Comparison of ENCODE assay signal across 28 mouse cellular contexts in the genomic region with DNA sequence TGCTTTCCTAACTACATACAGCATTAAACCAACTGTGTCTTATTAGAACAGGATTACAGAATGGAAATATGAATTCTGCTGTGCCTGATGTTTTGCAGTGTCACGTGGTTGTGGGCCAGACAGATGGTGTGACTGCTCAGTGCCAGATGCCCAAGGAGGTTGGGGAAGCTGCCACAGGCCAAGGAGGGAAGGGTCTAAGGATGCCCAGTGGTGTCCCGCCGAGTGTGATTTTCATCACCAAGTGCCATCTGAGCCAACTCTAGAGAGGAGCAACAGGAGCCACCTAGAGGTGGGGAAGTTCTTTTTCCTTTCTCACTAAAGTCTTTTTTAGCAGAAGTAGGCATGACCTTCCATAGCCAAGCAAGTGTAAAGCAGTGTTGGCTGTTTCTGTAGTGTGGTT. TPM values are rescaled to one million over a fixed set of nuclear protein-coding genes. Genes with fewer than 3 reads are reported as not detected.
DNase-seq lines count a peak whose midpoint lies in the region; ATAC-seq and TF ChIP-seq lines count a peak whose summit lies in the region.
"Had no signal": no experiment of that assay in that cellular context is flagged by ENCODE, and none has a peak within 500 bp of the region (broad histone marks: within the 10 kb centered on the region; RNA-seq: fewer than 3 reads in every experiment).

No protein-coding gene starts in this region.

- no peak for TF ChIP-seq EP300 in lung, postnatal 0 days (IDR thresholded peaks at IDR 0.05)

- DNase-seq in cerebellum, postnatal 14 days: peak; percentile 56
- DNase-seq in cerebellum, adult 18-20 months: no peak
- no peak for DNase-seq in kidney, postnatal 0 days (ENCODE audit: low spot score)
- DNase-seq in kidney, postnatal 14 days: no peak
- no peak for DNase-seq in lung, postnatal 0 days (ENCODE audit: low spot score)
- DNase-seq in lung, postnatal 14 days: no peak
- DNase-seq in adrenal gland, adult 2 months: no peak
- DNase-seq: adrenal gland, postnatal 14 days; cerebellum, adult 2 months; cerebellum, postnatal 36 days; gastrocnemius, postnatal 25 days; heart, postnatal 10 days; lung, embryonic 14.5 days; lung, postnatal 36 days; right cerebral cortex, postnatal 14 days; thymus, postnatal 14 days had no signal

- WGBS in kidney, postnatal 0 days: 93% methylated on average over 3 of the region's 3 CpGs
- WGBS in lung, postnatal 0 days: 78% methylated on average over 3 of the region's 3 CpGs

- H3K27me3 ChIP-seq in kidney, postnatal 0 days (ENCODE audit: insufficient read depth, low read length): no peaks in the 10 kb centered on the region
- no peaks in the 10 kb centered on the region for H3K27me3 ChIP-seq in lung, postnatal 0 days (replicated peaks; ENCODE audit: insufficient read depth, low read length)
- H3K27me3 ChIP-seq: heart, embryonic 13.5 days; hindbrain, embryonic 15.5 days; intestine, embryonic 15.5 days; limb, embryonic 15.5 days; neural tube, embryonic 13.5 days; Patski had no signal

- no peak overlapping the region for H3K4me3 ChIP-seq in kidney, postnatal 0 days (replicated peaks; ENCODE audit: low read depth, low read length)
- no peak overlapping the region for H3K4me3 ChIP-seq in lung, postnatal 0 days (ENCODE audit: low read depth, low read length)
- H3K4me3 ChIP-seq: forebrain, embryonic 13.5 days; heart, embryonic 13.5 days; hindbrain, embryonic 10.5 days; hindbrain, embryonic 15.5 days; intestine, embryonic 15.5 days; limb, embryonic 10.5 days; limb, embryonic 15.5 days; neural tube, embryonic 13.5 days had no signal

- no peak overlapping the region for H3K9ac ChIP-seq in kidney, postnatal 0 days (ENCODE audit: low read depth, low read length)
- no peak overlapping the region for H3K9ac ChIP-seq in lung, postnatal 0 days (replicated peaks; ENCODE audit: low read depth)
- H3K9ac ChIP-seq: forebrain, embryonic 13.5 days; heart, embryonic 13.5 days; hindbrain, embryonic 15.5 days; intestine, embryonic 15.5 days; limb, embryonic 15.5 days; liver, embryonic 14.5 days; lung, embryonic 14.5 days; neural tube, embryonic 13.5 days had no signal

- peaks cover 4% of the 10 kb centered on the region; the same call in 1 of the 2 replicates for H3K4me1 ChIP-seq in kidney, postnatal 0 days (replicated peaks; ENCODE audit: insufficient read depth, low read length)
- peaks cover 6% of the 10 kb centered on the region; the same call in 1 of the 2 replicates for H3K4me1 ChIP-seq in lung, postnatal 0 days (ENCODE audit: insufficient read depth, low read depth, low read length)

- no peaks in the 10 kb centered on the region for H3K36me3 ChIP-seq in kidney, postnatal 0 days (ENCODE audit: insufficient read depth, low read length)
- H3K36me3 ChIP-seq in lung, postnatal 0 days (ENCODE audit: insufficient read depth, low read length): no peaks in the 10 kb centered on the region
- H3K36me3 ChIP-seq: hindbrain, embryonic 15.5 days; intestine, embryonic 15.5 days; neural tube, embryonic 13.5 days had no signal

- no peaks in the 10 kb centered on the region for H3K9me3 ChIP-seq in kidney, postnatal 0 days (replicated peaks; ENCODE audit: low read length)
- no peaks in the 10 kb centered on the region for H3K9me3 ChIP-seq in lung, postnatal 0 days (ENCODE audit: low read length)
- H3K9me3 ChIP-seq: forebrain, embryonic 13.5 days; heart, embryonic 13.5 days; hindbrain, embryonic 10.5 days; hindbrain, embryonic 15.5 days; intestine, embryonic 15.5 days; limb, embryonic 10.5 days; limb, embryonic 15.5 days; neural tube, embryonic 13.5 days had no signal

- no peak overlapping the region for H3K4me2 ChIP-seq in kidney, postnatal 0 days (ENCODE audit: low read length)
- H3K4me2 ChIP-seq in lung, postnatal 0 days (replicated peaks; ENCODE audit: low read depth, low read length): no peak overlapping the region
- H3K4me2 ChIP-seq: forebrain, embryonic 13.5 days; heart, embryonic 13.5 days; hindbrain, embryonic 15.5 days; intestine, embryonic 15.5 days; limb, embryonic 15.5 days; lung, embryonic 14.5 days; midbrain, embryonic 11.5 days; neural tube, embryonic 13.5 days had no signal

- 0 out of 2 replicates have a peak, but pooled peaks have one; percentile 2 for TF ChIP-seq CTCF in kidney, postnatal 0 days (IDR thresholded peaks at IDR 0.05; ENCODE audit: low read depth)
- TF ChIP-seq CTCF in lung, postnatal 0 days (IDR thresholded peaks at IDR 0.05): peak; percentile 29; the same call in 1 of the 2 replicates

- ATAC-seq in kidney, postnatal 0 days (replicated peaks; ENCODE audit: low FRiP score, low read depth): no peak
- no peak for ATAC-seq in lung, postnatal 0 days
- ATAC-seq: forebrain, embryonic 13.5 days; intestine, embryonic 15.5 days; Patski had no signal

- no peak overlapping the region for H3K27ac ChIP-seq in kidney, postnatal 0 days
- H3K27ac ChIP-seq in lung, postnatal 0 days (ENCODE audit: low read length): no peak overlapping the region
- H3K27ac ChIP-seq: forebrain, embryonic 13.5 days; heart, embryonic 13.5 days; hindbrain, embryonic 10.5 days; hindbrain, embryonic 15.5 days; intestine, embryonic 15.5 days; limb, embryonic 10.5 days; limb, embryonic 15.5 days; liver, embryonic 14.5 days; neural tube, embryonic 13.5 days had no signal

RNA-seq across cellular contexts. Expression of gene Rassf8, which starts 3.8 kb away (rescaled TPM):
- 10.3 and 11.0 TPM in 2 replicates for polyA plus RNA-seq in kidney, postnatal 0 days (2015; fragmentation: Nextera tagmentation; extraction: Ambion mirVana)
- polyA plus RNA-seq in lung, postnatal 0 days (2015; fragmentation: Nextera tagmentation; extraction: Ambion mirVana): 15.1 and 18.4 TPM in 2 replicates
- total RNA-seq in adrenal gland, adult 2 months (2021): 10 to 100 TPM; 77.5 to 85.2 TPM
- polyA plus RNA-seq in adrenal gland, adult 2 months (2012; rRNA removed): 13.6 and 18.6 TPM in 2 replicates
- total RNA-seq: MEL had no signal

Comparison
In these comparisons a context has a peak if more than half of its experiments do, and no peak if none do; other contexts are left out.
1. DNase-seq: peak in cerebellum, postnatal 14 days (2 of 2); none in cerebellum, adult 18-20 months (0 of 2), kidney, postnatal 0 days (single experiment), kidney, postnatal 14 days (single experiment), lung, postnatal 0 days (single experiment), lung, postnatal 14 days (single experiment) and adrenal gland, adult 2 months (single experiment).